Mouse (Mus musculus) embryonic facial prominence, embryonic 15.5 days (tissue): ENCODE data around the gene Iqgap2. TPM values are rescaled to one million over a fixed set of nuclear protein-coding genes. Genes with fewer than 3 reads are reported as not detected.

Experiments
- ATAC-seq: fragments of 200-750 bp; cut with Nextera tagmentation; 2 replicates; pipeline ENCODE4 v1.8.0; 2017; ENCODE audit warnings: low read depth, moderate TSS enrichment; ENCODE audit not compliant: insufficient number of reproducible peaks, low FRiP score, low TSS enrichment
- H3K27ac ChIP-seq: fragments of 300-500 bp; sonication (generic); replicated peaks from 2 replicates; pipeline ENCODE4 v1.5.1; 2015; ENCODE audit warnings: mild to moderate bottlenecking, inconsistent platforms
- H3K27me3 ChIP-seq: fragments of 300-500 bp; sonication (generic); 2 replicates; pipeline ENCODE4 v1.6.1; 2015; ENCODE audit warnings: inconsistent platforms
- H3K36me3 ChIP-seq: fragments of 300-500 bp; sonication (generic); 2 replicates; pipeline ENCODE4 v1.6.1; 2015; ENCODE audit warnings: mild to moderate bottlenecking, inconsistent platforms
- H3K4me1 ChIP-seq: fragments of 300-500 bp; sonication (generic); 2 replicates; pipeline ENCODE4 v1.6.1; 2015; ENCODE audit warnings: inconsistent platforms
- H3K4me2 ChIP-seq: fragments of 300-500 bp; sonication (generic); replicated peaks from 2 replicates; pipeline ENCODE4 v1.6.1; 2015; ENCODE audit warnings: mild to moderate bottlenecking, inconsistent platforms
- H3K4me3 ChIP-seq: fragments of 300-500 bp; sonication (generic); replicated peaks from 2 replicates; pipeline ENCODE4 v1.5.1; 2015; ENCODE audit warnings: mild to moderate bottlenecking, inconsistent platforms
- H3K9ac ChIP-seq: fragments of 300-500 bp; sonication (generic); 2 replicates; pipeline ENCODE4 v1.6.1; 2015; ENCODE audit warnings: inconsistent platforms
- H3K9me3 ChIP-seq: fragments of 300-500 bp; sonication (generic); replicated peaks from 2 replicates; pipeline ENCODE4 v1.6.1; 2016; ENCODE audit warnings: inconsistent platforms
- WGBS: fragments of 180-500 bp; shearing (Covaris S2); methylation state at CpG from one replicate; pipeline ENCODE4 v1.1.7; 2015; 5-methylcytosine and 5-hydroxymethylcytosine counted together
- polyA plus RNA-seq: library from polyadenylated mRNA; unstranded; fragments of >200 nt; fragmentation: Nextera tagmentation; extraction: Ambion mirVana; gene quantifications from 2 replicates; pipeline ENCODE4 v1.2.1, GENCODE M21; 2015

Gene Iqgap2
- polyA plus RNA-seq, 1 experiment from 2014 or later, result 20.4 TPM

DNA sequence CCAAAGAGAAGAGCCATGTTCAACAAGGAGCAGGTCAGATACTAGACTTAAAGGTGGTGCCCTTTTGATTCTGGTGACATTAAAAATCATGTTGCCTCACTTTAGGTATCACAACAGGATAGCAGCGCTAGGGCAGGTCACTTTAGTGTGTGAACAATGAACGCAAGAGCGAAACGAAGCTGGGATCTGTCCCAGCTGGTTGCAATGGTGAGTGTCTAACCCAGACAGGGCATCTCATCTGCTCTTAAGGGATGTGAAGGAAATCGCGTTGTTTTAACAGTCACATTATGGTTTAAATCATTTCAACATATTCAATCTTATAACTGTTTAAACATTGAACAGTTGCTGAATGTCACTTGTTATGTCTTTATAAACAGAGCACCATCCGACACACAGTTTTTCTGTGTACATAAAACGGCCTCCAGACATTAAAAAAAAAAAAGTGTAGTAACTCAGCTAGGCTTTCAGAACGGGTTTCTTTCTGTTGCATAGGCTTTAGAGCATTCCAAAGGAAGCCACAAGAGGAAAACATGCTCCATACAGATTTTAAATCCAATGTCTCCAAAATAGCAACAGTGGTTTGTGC lies 148.7 kb downstream of the Iqgap2 start:
- no peak overlapping the region for H3K4me2 ChIP-seq
- no peak overlapping the region for H3K4me3 ChIP-seq
- no peaks in the 10 kb centered on the region for H3K27me3 ChIP-seq
- no peaks in the 10 kb centered on the region for H3K9me3 ChIP-seq
- peaks cover 45% of the 10 kb centered on the region for H3K4me1 ChIP-seq
- 39% methylated on average over 9 of the region's 9 CpGs for WGBS
- ATAC-seq, result no peak
- no peaks in the 10 kb centered on the region for H3K36me3 ChIP-seq
- H3K27ac ChIP-seq, result peak overlapping the region; percentile 78
- no peak overlapping the region for H3K9ac ChIP-seq

DNA sequence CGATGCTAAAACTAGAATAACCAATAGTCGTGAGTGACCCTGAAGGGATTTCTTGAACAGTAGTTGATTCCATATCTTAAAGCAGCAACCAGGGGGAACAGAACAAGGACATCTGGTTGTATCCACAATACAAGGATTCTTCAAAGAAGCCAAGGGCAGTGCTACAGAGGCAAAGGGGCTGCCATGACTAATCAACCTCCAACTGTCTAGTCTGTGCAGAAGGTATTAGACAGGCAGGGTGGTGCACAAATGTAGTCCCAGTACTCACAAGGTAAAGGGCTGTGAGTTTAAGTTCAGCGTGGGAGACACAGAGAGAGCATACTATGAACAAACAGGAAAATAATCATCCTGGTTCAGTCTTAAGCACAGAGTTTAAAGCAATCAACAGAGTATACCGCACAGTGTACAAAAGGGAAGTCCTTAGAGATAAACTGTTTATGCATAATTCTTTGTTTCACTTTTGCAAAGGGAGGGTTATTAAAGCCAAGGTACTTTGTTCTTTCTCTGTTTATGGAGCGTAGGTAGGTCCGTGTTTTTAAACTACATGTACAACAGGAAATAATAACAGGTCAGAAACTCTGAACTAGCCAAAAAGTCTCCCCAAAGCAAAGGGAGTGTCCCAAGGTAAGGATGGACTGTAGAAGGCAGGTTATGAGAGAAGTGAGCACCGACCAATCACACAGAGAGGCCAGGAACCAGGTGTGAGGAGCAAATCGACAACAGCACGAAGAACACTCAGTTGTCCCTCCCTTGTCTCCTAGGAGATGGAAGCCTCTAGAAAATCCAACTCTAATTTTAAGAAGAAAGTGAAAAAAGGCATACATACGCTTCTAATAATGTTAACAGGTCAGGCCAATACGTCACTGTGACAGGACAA lies 149.7 kb downstream of the Iqgap2 start:
- WGBS, result 81% methylated on average over 11 of the region's 11 CpGs
- no peak overlapping the region for H3K9ac ChIP-seq
- H3K27ac ChIP-seq, result peak overlapping the region; percentile 78; the same call in 1 of the 2 replicates
- H3K4me1 ChIP-seq, result peaks cover 45% of the 10 kb centered on the region
- no peaks in the 10 kb centered on the region for H3K27me3 ChIP-seq
- no peaks in the 10 kb centered on the region for H3K9me3 ChIP-seq
- H3K4me2 ChIP-seq, result no peak overlapping the region
- no peak for ATAC-seq
- no peak overlapping the region for H3K4me3 ChIP-seq
- H3K36me3 ChIP-seq, result no peaks in the 10 kb centered on the region

- ATAC-seq, result no peak
- no peak overlapping the region for H3K27ac ChIP-seq
Observed at GRCm38 (mm10) chr13:95739651-95740050, 152.1 kb downstream of the Iqgap2 start.

DNA sequence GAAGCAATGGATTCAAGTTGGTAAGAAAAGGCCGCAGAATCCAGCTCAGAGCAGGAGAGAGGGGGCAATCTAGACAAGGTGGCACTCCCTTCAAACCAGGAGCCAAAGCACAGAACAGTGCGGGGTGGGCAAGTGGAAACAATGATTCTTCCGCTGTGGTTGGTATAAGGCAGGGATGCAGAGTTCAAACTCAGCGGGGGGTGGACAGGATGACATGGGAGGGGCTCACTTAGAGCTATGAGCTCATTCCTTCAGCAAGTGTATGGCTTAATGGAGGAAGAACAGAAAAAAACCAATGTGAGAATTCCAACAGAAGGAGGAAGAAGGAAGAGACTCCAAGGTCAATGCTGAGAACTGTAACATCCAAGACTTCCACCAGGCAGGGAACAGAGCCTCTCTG lies 161.2 kb downstream of the Iqgap2 start:
- no peaks in the 10 kb centered on the region for H3K27me3 ChIP-seq
- no peak overlapping the region for H3K9ac ChIP-seq
- H3K36me3 ChIP-seq, result peaks cover 9% of the 10 kb centered on the region
- H3K4me2 ChIP-seq, result no peak overlapping the region
- 91% methylated on average over 4 of the region's 4 CpGs for WGBS
- H3K9me3 ChIP-seq, result no peaks in the 10 kb centered on the region
- H3K4me3 ChIP-seq, result no peak overlapping the region
- no peak overlapping the region for H3K27ac ChIP-seq
- ATAC-seq, result no peak
- no peaks in the 10 kb centered on the region for H3K4me1 ChIP-seq

More at GRCm38 (mm10) chr13:95739651-95740050, 152.1 kb downstream of the Iqgap2 start:
- 58% methylated on average over 5 of the region's 5 CpGs for WGBS
- Histone ChIP-seq H3K4me3 (no peak overlapping the region), H3K4me1 (peaks cover 29% of the 10 kb centered on the region), H3K9me3 (no peaks in the 10 kb centered on the region), H3K4me2 (no peak overlapping the region), H3K9ac (no peak overlapping the region), H3K27me3 (no peaks in the 10 kb centered on the region), H3K36me3 (no peaks in the 10 kb centered on the region)

GRCm38 (mm10) chr13:95719320-95720232 lies 172.1 kb downstream of the Iqgap2 start:
- ATAC-seq, result no peak
- WGBS, result 53% methylated on average over 14 of the region's 14 CpGs

GRCm38 (mm10) chr13:95715356-95715755 lies 176.4 kb downstream of the Iqgap2 start:
- Histone ChIP-seq H3K27me3 (no peaks in the 10 kb centered on the region), H3K9ac (no peak overlapping the region), H3K27ac (no peak overlapping the region), H3K36me3 (no peaks in the 10 kb centered on the region), H3K4me2 (no peak overlapping the region), H3K9me3 (no peaks in the 10 kb centered on the region), H3K4me3 (no peak overlapping the region), H3K4me1 (peaks cover 6% of the 10 kb centered on the region; the same call in 1 of the 2 replicates)
- WGBS, result 75% methylated on average over 4 of the region's 4 CpGs
- ATAC-seq, result no peak

More at GRCm38 (mm10) chr13:95719320-95720232, 172.1 kb downstream of the Iqgap2 start:
- Histone ChIP-seq H3K36me3 (no peaks in the 10 kb centered on the region), H3K9ac (no peak overlapping the region), H3K4me1 (peaks cover 6% of the 10 kb centered on the region; the same call in 1 of the 2 replicates), H3K27me3 (no peaks in the 10 kb centered on the region), H3K4me2 (peak overlapping the region; percentile 38), H3K4me3 (peak overlapping the region; percentile 29), H3K9me3 (no peaks in the 10 kb centered on the region), H3K27ac (no peak overlapping the region)

GRCm38 (mm10) chr13:95714271-95714975 lies 177.3 kb downstream of the Iqgap2 start:
- ATAC-seq, result peak; percentile 51; the same call in 1 of the 2 replicates
- Histone ChIP-seq H3K27me3 (no peaks in the 10 kb centered on the region), H3K27ac (no peak overlapping the region), H3K9ac (no peak overlapping the region), H3K9me3 (no peaks in the 10 kb centered on the region), H3K4me2 (no peak overlapping the region), H3K36me3 (no peaks in the 10 kb centered on the region), H3K4me1 (peaks cover 2% of the 10 kb centered on the region; the same call in 1 of the 2 replicates), H3K4me3 (no peak overlapping the region)
- WGBS, result 54% methylated on average over 3 of the region's 3 CpGs

- no peaks in the 10 kb centered on the region for H3K27me3 ChIP-seq
- WGBS, result 78% methylated on average over 9 of the region's 9 CpGs
- no peak for ATAC-seq
Observed at GRCm38 (mm10) chr13:95712570-95713268, 179.0 kb downstream of the Iqgap2 start.

GRCm38 (mm10) chr13:95712054-95712453 lies 179.7 kb downstream of the Iqgap2 start:
- no peak for ATAC-seq
- no peak overlapping the region for H3K27ac ChIP-seq

More at GRCm38 (mm10) chr13:95712570-95713268, 179.0 kb downstream of the Iqgap2 start:
- H3K36me3 ChIP-seq, result 0 out of 2 replicates have a peak, but pooled peaks cover 5% of the 10 kb centered on the region
- H3K9ac ChIP-seq, result no peak overlapping the region
- no peak overlapping the region for H3K27ac ChIP-seq
- H3K4me2 ChIP-seq, result no peak overlapping the region
- no peaks in the 10 kb centered on the region for H3K9me3 ChIP-seq
- no peaks in the 10 kb centered on the region for H3K4me1 ChIP-seq
- no peak overlapping the region for H3K4me3 ChIP-seq

DNA sequence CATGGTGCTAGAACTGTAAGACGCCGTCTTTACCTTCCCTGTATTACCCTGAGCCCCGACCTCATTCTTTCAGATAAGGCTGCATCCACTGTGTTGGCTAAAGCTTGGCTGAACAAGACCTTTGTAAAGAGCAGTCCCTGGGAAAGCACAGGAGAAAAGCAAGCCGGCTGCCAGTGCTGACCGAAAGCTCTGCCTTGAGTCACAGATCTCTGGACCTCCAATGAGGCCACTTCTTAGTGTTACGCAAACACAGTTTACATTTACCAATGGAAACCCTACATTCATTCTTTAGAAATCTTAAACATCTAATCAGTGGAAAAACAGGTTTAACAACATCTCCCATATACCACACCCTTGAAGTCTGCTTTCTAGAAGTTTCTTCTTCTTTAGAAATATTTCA lies 186.1 kb downstream of the Iqgap2 start:
- Histone ChIP-seq H3K9ac (no peak overlapping the region), H3K9me3 (no peaks in the 10 kb centered on the region), H3K36me3 (0 out of 2 replicates have a peak, but pooled peaks cover 5% of the 10 kb centered on the region), H3K4me3 (no peak overlapping the region), H3K4me1 (no peaks in the 10 kb centered on the region), H3K27me3 (no peaks in the 10 kb centered on the region), H3K27ac (no peak overlapping the region), H3K4me2 (no peak overlapping the region)
- ATAC-seq, result no peak
- WGBS, result 83% methylated on average over 6 of the region's 6 CpGs

More at GRCm38 (mm10) chr13:95712054-95712453, 179.7 kb downstream of the Iqgap2 start:
- H3K27me3 ChIP-seq, result no peaks in the 10 kb centered on the region
- 0 out of 2 replicates have a peak, but pooled peaks cover 5% of the 10 kb centered on the region for H3K36me3 ChIP-seq
- H3K9me3 ChIP-seq, result no peaks in the 10 kb centered on the region
- H3K4me2 ChIP-seq, result no peak overlapping the region
- H3K4me3 ChIP-seq, result no peak overlapping the region
- no peaks in the 10 kb centered on the region for H3K4me1 ChIP-seq
- H3K9ac ChIP-seq, result no peak overlapping the region
